Mouse (Mus musculus): Measurements from ENCODE around the gene Gapdh.

The Gapdh gene

DNA sequence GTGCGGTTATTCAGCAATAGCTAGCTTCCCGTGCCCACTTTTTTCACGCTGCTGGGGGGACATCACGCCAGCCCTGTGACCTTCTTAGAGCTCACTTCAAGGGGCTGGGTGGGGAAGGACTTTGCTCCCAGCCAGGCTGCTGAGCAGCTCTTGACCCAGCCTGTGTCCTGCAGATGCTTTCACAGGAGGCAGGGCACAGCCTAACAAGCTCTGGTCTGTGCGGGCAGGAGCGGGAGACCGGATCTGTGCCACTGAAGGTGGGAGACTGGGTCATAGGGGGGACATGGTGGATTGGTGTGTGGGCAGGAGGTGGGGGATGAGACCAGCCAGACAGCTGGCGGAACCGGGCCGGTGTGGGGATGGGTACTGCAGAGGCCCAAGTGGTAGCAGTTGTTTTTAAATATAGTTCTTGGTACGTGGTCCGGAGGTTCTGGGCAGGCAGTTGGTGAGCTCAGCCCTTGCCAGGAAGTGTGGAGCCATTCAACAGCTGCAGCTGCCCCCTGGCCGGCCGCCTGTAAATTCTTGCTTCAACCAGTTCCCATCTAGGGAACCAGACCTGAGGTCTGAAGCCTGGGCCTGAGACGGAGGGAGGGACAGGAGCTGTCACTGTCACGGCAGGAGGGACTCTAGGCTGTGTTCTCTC lies 17.2 kb downstream of the Gapdh start:
- DNase-seq (ENCODE audit: low read depth): peak; percentile 32

DNA sequence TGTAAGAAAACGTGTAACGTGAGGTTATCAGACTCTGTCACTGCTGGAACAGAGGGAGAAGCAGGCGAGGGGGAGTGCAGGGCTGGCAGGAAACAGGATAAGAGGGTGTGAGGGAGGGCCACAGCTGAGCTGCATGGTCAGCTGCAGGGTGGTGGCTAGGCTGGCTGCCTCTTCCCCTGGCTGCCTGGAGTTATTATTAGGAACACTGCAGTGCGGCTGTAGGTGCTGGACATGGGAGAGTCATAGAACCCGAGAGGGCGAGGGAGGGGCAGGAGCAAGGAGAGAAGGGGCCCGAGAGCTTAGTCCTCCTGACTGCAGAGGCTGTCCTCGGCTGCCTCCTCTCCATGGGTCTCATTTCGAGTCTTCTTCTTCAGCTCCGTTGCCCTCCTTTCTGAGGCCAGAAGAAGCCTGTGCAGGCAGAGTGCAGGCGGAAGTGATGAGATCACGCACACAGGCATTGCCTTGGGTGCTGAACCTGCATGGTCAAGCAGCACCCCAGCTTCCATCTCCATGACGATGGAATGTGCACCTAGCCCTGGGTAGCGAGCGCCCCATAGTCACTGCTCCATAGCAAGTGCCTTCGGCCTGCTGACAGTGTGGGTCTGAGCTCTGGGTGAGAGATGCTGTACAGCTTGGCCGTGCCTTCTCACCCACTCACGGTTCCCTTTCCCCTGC lies 17.9 kb downstream of the Gapdh start:
- no peak for DNase-seq (ENCODE audit: low read depth)

DNA sequence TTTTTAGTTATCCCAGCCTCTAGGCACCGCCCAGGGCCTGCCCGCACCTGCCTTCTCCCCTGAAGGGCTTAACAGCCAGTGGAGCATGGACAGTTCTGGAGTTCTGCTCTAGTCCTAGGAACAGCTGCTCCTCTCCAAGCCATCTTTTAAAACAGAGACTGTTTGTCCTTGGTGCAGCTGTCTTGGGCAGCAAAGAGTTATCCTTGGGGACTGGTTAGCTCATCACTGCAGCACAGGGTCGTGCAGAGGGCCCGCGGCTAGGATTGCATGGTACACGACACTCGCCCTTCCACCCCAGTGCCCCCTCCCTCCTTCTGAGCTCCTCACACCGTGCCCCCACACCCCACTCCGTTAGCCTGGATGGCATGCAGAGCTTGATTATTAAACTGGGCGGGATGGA lies 18.9 kb downstream of the Gapdh start:
- no peak for DNase-seq (ENCODE audit: low read depth)

DNA sequence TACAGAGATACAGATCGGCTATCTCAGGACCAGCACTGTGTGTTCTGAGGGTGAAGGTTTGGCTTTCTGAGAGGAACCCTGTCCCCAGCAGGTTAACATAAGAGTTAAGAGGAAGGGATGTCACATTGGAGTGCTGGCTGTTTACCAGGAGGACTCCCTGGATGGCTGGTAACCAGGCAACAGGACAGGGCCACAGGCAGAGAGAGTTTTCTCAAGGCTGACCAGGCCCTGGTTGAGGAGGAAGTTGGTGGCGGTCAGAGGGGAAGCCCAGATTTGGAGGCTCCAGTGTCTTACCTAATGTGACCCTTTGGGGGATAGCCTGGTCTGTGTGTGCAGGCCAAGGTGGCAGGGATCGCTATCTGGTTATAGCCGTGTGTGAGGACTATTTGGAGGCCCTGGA lies 19.5 kb downstream of the Gapdh start:
- DNase-seq (ENCODE audit: low read depth): no peak

DNA sequence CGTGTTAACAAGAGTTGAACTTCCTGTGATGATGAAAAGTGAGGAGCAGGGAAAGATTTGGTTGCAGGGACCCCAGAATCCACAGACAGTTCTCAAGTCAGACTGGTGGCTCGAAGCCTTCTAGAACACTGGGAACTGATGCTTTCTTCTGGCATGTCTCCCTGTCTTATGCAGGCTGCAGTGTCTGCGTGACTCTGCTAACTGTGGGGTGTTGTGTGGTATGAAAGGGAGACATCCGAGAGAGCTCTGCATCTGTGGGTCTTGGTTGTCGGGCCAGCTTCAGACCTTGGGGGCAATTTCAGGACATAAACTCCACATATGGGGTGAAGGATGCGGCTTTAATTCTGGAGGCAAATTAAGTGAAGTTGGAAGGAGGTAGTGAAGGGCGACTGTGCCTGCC lies 20.1 kb downstream of the Gapdh start:
- DNase-seq (ENCODE audit: low read depth): peak; percentile 48

DNA sequence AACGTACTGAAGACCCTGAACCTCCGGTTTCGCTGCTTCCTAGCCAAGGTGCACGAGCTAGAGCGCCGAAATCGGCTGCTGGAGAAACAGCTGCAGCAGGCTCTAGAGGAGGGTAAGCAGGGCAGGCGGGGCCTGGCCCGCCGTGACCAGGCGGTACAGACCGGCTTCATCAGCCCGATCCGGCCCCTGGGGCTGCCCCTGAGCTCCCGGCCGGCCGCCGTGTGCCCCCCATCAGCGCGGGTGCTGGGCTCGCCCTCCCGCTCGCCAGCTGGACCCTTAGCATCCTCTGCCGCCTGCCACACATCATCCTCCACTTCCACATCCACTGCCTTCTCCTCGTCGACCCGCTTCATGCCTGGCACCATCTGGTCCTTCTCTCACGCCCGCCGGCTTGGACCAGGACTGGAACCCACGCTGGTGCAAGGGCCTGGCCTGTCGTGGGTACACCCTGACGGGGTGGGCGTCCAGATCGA lies 20.8 kb downstream of the Gapdh start:
- peak; percentile 67 for DNase-seq (ENCODE audit: low read depth)

DNA sequence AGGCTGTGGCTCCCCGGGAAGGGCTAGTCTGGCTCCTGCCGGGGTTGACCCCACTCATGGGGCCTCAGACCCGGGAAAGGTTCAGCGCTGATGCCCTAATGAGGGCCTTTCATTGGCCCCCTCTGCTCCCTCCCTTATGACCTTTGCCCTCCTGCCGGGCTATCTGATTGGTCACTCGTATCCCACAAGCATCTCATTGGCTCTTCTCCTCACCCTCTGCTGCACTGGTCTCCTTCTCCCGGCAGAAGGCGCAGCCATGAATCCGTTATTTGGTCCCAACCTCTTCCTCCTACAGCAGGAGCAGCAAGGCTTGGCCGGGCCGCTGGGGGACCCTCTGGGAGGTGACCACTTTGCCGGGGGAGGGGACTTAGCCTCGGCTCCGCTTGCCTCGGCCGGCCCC lies 21.3 kb downstream of the Gapdh start, which contains the start of gene Iffo1:
Iffo1 (plus strand) TSS at position 241 of the 400 bp plus-strand sequence.
- DNase-seq (ENCODE audit: low read depth): peak; percentile 93

DNA sequence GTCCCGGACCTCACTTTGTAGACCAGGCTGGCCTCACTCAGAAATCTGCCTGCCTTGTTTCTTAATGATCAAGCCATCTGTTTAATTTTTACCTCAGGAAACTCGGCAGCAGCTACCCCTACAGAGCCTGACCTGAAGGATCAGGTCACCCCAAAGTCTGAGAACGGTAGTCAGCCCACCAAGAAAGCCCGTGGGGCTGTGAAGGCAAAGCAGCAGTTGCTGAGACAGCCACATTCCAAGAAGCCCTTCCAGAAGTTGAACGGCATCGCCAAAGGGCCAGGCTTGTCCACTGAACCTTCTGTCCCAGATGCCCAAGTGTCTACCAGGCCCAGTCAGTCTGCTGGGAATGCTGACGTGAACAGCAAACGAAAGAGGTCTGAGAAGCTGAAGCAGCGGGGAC lies 22.4 kb downstream of the Gapdh start:
- no peak for DNase-seq (ENCODE audit: low read depth)

DNA sequence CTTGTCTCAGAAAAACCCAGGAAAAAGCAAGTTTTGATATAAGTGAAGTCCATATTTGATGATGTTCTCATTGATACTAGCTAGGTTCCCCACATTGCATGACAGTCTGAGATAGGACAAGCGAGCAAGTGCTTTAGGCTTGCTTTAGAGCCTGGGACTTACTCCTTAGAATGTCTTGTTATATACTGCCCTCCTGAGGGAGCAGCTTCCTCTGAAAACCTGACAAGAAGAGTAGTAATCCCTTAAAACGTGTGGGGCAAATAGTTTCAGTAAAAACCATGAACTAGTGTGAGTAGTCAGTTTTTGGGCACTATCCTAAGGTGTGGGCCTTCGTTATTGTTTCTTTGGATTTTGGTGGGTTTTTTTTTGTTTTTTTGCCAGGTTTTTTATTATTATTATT lies 23.1 kb downstream of the Gapdh start:
- peak; percentile 73 for DNase-seq (ENCODE audit: low read depth)

DNA sequence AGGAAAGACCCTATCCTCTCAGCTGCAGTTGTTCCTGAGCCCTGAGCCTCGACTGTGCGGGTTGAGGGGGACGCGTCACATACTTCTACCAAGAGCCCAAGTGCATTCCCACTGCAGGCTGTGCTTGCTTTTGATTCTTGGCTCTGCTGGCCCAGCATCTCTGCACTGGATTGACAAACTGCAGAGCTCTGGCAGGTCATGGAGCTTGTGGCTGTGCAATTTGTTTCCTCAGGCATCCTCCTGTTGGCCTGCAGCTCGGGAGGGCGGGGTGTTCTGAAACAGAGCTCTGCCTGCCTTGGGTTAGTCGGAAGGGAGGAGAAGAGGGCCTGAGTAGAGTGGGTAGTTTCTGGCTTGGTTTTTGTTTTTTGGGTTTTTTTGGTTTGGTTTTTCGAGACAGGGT lies 23.8 kb downstream of the Gapdh start:
- peak; percentile 47 for DNase-seq (ENCODE audit: low read depth)

DNA sequence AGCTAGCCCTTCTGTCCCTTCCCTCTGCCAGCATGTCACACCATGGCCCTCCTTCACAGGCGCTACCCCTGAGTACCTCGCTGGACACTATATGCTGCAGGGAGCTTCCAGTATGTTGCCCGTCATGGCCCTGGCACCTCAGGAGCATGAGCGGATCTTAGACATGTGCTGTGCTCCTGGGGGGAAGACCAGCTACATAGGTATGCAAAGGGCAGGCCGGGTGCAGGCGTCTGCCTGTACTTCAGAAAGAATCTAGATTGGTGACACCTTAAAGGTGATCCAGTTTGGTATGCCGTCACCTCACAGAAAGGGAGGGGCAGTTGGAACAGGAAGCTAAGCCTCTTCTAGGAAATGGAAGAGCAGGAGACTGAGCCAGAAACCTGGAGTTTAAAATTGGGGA lies 26.5 kb downstream of the Gapdh start:
- no peak for DNase-seq (ENCODE audit: low read depth)

DNA sequence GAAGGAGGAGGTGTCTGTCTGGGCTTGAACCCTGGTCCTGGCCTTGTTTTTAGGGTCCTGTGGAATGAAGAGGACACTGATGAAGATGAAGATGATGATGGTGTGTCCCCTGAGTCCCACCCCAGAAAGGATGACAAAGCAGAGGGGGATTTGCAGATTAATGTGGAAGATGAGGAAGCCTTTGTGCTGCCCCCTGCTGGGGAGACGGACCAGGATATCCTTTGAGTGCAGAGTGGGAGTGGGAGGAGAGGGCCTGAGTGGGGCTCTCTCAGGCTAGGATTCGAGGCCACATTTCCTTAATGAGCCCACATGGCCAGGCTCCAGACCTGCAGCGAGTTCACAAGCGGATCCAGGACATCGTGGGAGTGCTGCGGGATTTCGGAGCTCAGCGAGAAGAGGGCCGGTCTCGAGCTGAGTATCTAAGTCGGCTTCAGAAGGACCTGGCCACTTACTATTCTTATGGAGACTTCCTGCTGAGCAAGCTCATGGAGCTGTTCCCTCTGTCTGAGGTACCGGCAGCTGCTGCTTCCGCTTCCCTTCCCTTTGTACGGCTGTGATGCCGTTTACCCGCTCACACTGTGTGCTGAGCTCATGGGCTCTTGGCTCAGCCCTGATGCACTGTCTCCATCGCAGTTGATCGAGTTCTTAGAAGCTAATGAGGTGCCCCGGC lies 29.1 kb downstream of the Gapdh start:
- DNase-seq (ENCODE audit: low read depth): peak; percentile 72

DNA sequence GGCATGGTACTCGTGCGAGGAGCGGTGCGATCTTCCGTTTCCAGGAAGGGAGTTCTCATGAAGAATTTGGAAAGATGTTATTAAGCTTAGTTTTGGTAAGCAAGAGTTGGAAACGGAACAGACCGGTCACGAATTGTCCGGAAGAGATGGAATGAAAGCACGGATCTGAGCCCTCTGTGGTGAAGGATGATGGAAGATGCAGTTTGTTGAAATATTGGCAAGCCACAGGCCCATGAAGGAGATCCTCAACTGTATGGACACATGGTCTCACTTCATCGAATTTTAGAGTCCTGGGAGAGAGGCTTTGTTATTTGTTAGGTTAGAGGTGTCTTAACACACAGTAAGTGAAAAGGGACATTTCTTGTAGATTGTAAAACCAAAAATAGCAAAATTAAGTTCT lies 33.8 kb downstream of the Gapdh start:
- no peak for DNase-seq (ENCODE audit: low read depth)

DNA sequence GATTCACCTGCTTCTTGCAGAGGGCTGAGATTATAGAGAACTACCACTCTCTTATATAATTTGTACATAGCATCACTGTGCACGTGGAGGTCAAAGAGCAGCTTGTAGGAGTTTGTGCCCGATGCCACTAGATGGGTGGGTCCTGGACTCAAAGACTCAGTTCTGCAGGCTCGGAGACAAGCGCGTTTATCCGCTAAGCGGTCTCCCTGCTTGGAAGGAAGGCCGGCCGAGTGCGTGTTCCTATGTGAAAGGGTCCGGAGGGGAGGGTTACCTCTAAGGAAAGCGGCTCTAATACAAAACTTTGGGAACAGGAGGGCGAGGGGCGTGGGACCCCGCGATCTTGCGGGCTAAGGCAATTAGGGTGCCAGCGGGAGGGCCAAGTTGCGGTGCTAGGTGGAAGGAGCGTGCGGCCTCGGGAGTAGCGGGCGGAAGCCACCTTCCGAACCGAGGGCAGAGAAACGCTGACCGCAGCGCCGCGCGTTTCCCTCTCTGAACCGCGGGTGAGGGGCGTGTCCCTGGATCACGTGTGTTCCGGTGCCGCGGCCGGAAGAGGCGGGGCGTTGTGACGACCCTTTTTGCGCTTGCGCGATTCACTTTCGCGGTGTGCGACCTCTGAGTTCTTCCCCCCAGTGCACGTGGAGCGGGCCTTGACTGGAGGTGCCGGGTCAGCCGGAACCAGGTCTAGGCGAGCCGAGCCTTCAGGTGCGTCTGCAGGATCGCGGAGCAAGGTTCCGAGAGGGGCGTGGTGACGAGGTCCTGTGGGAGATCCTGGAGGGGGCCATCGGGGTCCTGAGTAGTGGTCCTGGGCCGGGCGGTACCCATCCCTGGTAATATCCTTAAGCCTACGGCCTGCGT lies 34.7 kb downstream of the Gapdh start, which contains the start of gene Nop2:
Nop2 (plus strand) TSS at position 608 of the 855 bp plus-strand sequence.
- DNase-seq (ENCODE audit: low read depth): peak; percentile 98

DNA sequence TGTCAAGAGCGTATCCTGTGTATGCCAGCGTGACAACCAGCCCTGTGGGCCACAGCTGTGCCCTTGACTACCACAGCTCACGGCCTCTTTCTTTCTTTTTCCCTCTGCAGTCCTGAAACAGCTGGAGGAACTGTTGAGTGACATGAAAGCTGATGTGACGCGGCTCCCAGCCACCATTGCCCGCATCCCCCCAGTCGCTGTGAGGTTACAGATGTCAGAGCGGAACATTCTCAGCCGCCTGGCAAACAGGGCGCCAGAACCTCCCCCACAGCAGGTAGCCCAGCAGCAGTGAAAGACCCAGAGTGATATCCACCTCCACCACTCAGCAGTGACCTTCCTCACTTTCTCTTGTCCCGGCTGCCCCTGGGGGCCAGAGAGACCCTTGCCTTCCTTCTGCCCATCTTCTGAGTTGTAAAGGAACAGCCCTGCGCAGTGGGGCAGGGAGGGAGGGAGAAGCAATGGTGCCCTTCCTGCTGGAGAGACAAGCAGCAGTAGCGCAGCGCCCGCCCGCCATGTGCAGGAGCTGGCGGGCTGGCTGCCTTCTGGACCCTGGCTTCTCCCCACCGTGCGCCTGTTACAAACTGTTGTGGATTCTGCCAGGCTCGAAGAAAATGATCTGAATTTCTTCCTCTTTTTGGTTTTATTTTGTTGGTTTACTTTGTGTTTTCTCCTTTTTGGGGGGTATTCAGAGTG lies 36.4 kb downstream of the Gapdh start:
- DNase-seq (ENCODE audit: low read depth): no peak

DNA sequence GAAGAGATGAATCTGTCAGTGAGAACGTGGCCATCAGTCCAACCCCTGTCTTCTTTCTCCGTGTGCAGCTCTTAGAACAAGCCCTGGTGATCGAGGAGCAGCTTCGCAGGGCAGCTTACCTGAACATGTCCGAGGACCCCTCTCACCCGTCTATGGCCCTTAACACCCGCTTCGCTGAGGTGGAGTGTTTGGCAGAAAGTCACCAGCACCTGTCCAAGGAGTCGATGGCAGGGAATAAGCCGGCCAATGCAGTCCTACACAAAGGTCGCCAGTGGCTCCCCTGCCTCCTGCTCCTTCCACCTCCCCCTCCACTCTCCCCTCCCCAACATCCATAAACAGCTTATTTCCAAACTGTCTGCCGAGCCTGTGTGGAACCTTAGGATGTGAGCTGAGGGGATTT lies 37.5 kb downstream of the Gapdh start:
- DNase-seq (ENCODE audit: low read depth): no peak

DNA sequence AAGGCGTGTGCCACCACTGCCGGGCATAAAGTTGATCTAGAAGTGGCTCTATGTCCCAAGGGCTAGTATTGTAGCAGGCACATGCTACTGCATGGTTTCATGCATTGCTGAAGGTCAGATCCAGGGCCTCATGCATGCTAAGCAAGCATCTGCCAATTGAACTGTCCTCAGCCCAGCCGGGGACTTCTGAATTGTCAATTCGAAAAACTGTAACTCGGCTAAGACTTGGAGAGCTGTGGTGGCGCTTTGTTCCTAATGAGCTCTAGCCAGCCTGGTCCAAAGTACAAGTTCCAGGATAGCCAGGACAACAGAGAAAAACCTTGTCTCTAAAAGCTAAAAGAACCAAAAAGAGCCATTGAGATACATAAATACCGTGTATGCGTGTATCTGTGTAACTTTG lies 46.9 kb downstream of the Gapdh start:
- DNase-seq (ENCODE audit: low read depth): no peak

DNA sequence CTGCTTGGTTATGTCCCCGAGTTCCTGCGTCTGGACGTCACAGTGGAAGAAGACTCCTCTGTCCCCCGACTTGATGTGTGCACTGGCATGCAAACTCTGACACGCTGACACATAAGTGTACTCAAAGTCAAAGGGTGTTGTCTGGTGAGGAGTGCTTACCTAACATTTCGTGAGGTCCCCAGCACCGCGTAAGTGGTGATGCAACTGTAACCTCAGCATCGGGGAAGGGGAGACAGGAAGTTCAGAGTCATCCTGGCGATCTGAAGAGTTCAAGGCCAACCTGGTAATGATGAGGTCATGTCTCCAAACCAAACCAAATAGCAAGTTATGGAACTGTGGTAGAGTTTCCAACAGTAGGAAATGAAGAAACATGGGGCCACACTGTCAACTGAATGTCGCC lies 53.7 kb downstream of the Gapdh start:
- no peak for DNase-seq (ENCODE audit: low read depth)
